Mouse (Mus musculus): ENCODE measurements around the gene Gm8947. TPM values are rescaled to one million over a fixed set of nuclear protein-coding genes. Genes with fewer than 3 reads are reported as not detected.
"Not testable (repeated sequence)": the region's sequence is repeated elsewhere in the genome, so short reads cannot be mapped to it uniquely, and the experiment has no call there.

Gm8947 gene
- polyA plus RNA-seq, 1 experiment from 2014 or later = 0.55 TPM

GRCm38 (mm10) chr1:151192739-151193138, 563 bp downstream of the Gm8947 start:
- not testable (repeated sequence) for H3K9ac ChIP-seq (ENCODE audit: low read depth, low read length); H3K9me3 ChIP-seq (ENCODE audit: control insufficient read depth, low read length); H3K4me1 ChIP-seq (replicated peaks; ENCODE audit: control insufficient read depth, insufficient read depth, low read length); H3K27me3 ChIP-seq (replicated peaks; ENCODE audit: control insufficient read depth, insufficient read depth, low read length); H3K27ac ChIP-seq (ENCODE audit: low read depth, low read length); DNase-seq (ENCODE audit: low spot score); ATAC-seq (replicated peaks; ENCODE audit: low FRiP score); H3K36me3 ChIP-seq (ENCODE audit: control insufficient read depth, insufficient read depth, low read length); H3K4me2 ChIP-seq; H3K4me3 ChIP-seq (ENCODE audit: low read depth, low read length)
- WGBS = 88% methylated on average over 13 of the region's 15 CpGs

GRCm38 (mm10) chr1:151195986-151196385, 3.8 kb downstream of the Gm8947 start:
- DNase-seq (ENCODE audit: low spot score); H3K4me2 ChIP-seq; H3K9me3 ChIP-seq (ENCODE audit: control insufficient read depth, low read length); H3K4me3 ChIP-seq (ENCODE audit: low read depth, low read length); H3K4me1 ChIP-seq (replicated peaks; ENCODE audit: control insufficient read depth, insufficient read depth, low read length); H3K27me3 ChIP-seq (replicated peaks; ENCODE audit: control insufficient read depth, insufficient read depth, low read length); H3K36me3 ChIP-seq (ENCODE audit: control insufficient read depth, insufficient read depth, low read length); H3K9ac ChIP-seq (ENCODE audit: low read depth, low read length); H3K27ac ChIP-seq (ENCODE audit: low read depth, low read length); ATAC-seq (replicated peaks; ENCODE audit: low FRiP score): not testable (repeated sequence)
- 73% methylated on average over 4 of the region's 4 CpGs for WGBS

GRCm38 (mm10) chr1:151196690-151197089, 4.5 kb downstream of the Gm8947 start:
- H3K27ac ChIP-seq (ENCODE audit: low read depth, low read length); H3K4me1 ChIP-seq (replicated peaks; ENCODE audit: control insufficient read depth, insufficient read depth, low read length); H3K27me3 ChIP-seq (replicated peaks; ENCODE audit: control insufficient read depth, insufficient read depth, low read length); H3K4me2 ChIP-seq; ATAC-seq (replicated peaks; ENCODE audit: low FRiP score); H3K4me3 ChIP-seq (ENCODE audit: low read depth, low read length); DNase-seq (ENCODE audit: low spot score); H3K36me3 ChIP-seq (ENCODE audit: control insufficient read depth, insufficient read depth, low read length); H3K9me3 ChIP-seq (ENCODE audit: control insufficient read depth, low read length); H3K9ac ChIP-seq (ENCODE audit: low read depth, low read length): not testable (repeated sequence)
- WGBS = 55% methylated on average over 3 of the region's 3 CpGs

- not testable (repeated sequence) for H3K4me3 ChIP-seq (ENCODE audit: low read depth, low read length); H3K4me1 ChIP-seq (replicated peaks; ENCODE audit: control insufficient read depth, insufficient read depth, low read length); H3K27ac ChIP-seq (ENCODE audit: low read depth, low read length); DNase-seq (ENCODE audit: low spot score); H3K9ac ChIP-seq (ENCODE audit: low read depth, low read length); H3K9me3 ChIP-seq (ENCODE audit: control insufficient read depth, low read length); H3K4me2 ChIP-seq; H3K36me3 ChIP-seq (ENCODE audit: control insufficient read depth, insufficient read depth, low read length); ATAC-seq (replicated peaks; ENCODE audit: low FRiP score); H3K27me3 ChIP-seq (replicated peaks; ENCODE audit: control insufficient read depth, insufficient read depth, low read length)
- WGBS = 35% methylated on average over 2 of the region's 4 CpGs
Measured at GRCm38 (mm10) chr1:151198120-151198519, 5.9 kb downstream of the Gm8947 start, which contains the start of gene Gm47995. Gene Gm47995 (plus strand): TSS chr1:151198448.

- not testable (repeated sequence) for H3K9me3 ChIP-seq (ENCODE audit: control insufficient read depth, low read length); DNase-seq (ENCODE audit: low spot score); ATAC-seq (replicated peaks; ENCODE audit: low FRiP score); H3K27ac ChIP-seq (ENCODE audit: low read depth, low read length); H3K36me3 ChIP-seq (ENCODE audit: control insufficient read depth, insufficient read depth, low read length); H3K4me1 ChIP-seq (replicated peaks; ENCODE audit: control insufficient read depth, insufficient read depth, low read length); H3K4me3 ChIP-seq (ENCODE audit: low read depth, low read length); H3K4me2 ChIP-seq; H3K27me3 ChIP-seq (replicated peaks; ENCODE audit: control insufficient read depth, insufficient read depth, low read length); H3K9ac ChIP-seq (ENCODE audit: low read depth, low read length)
Measured at GRCm38 (mm10) chr1:151200620-151201019, 8.4 kb downstream of the Gm8947 start.

- H3K4me1 ChIP-seq (replicated peaks; ENCODE audit: control insufficient read depth, insufficient read depth, low read length); H3K9ac ChIP-seq (ENCODE audit: low read depth, low read length); H3K4me3 ChIP-seq (ENCODE audit: low read depth, low read length); H3K9me3 ChIP-seq (ENCODE audit: control insufficient read depth, low read length); H3K27ac ChIP-seq (ENCODE audit: low read depth, low read length); DNase-seq (ENCODE audit: low spot score); H3K36me3 ChIP-seq (ENCODE audit: control insufficient read depth, insufficient read depth, low read length); H3K27me3 ChIP-seq (replicated peaks; ENCODE audit: control insufficient read depth, insufficient read depth, low read length); H3K4me2 ChIP-seq: not testable (repeated sequence)
- WGBS = 51% methylated on average over 3 of the region's 5 CpGs
- ATAC-seq (replicated peaks; ENCODE audit: low FRiP score) = peak; percentile 71
Measured at GRCm38 (mm10) chr1:151202771-151203170, 10.6 kb downstream of the Gm8947 start.

GRCm38 (mm10) chr1:151203818-151204217, 11.6 kb downstream of the Gm8947 start, which contains the start of gene 3110040M04Rik:
Gene 3110040M04Rik (plus strand): TSS chr1:151204121.
- no CpG with 5 or more reads among the region's 6 CpGs for WGBS

GRCm38 (mm10) chr1:151208493-151208892, 16.3 kb downstream of the Gm8947 start:
- ATAC-seq (replicated peaks; ENCODE audit: low FRiP score) = peak; percentile 68

More at GRCm38 (mm10) chr1:151203818-151204217, 11.6 kb downstream of the Gm8947 start, which contains the start of gene 3110040M04Rik:
- not testable (repeated sequence) for H3K27me3 ChIP-seq (replicated peaks; ENCODE audit: control insufficient read depth, insufficient read depth, low read length); ATAC-seq (replicated peaks; ENCODE audit: low FRiP score); H3K4me1 ChIP-seq (replicated peaks; ENCODE audit: control insufficient read depth, insufficient read depth, low read length); H3K9ac ChIP-seq (ENCODE audit: low read depth, low read length); H3K9me3 ChIP-seq (ENCODE audit: control insufficient read depth, low read length); DNase-seq (ENCODE audit: low spot score); H3K4me2 ChIP-seq; H3K4me3 ChIP-seq (ENCODE audit: low read depth, low read length); H3K27ac ChIP-seq (ENCODE audit: low read depth, low read length); H3K36me3 ChIP-seq (ENCODE audit: control insufficient read depth, insufficient read depth, low read length)

GRCm38 (mm10) chr1:151208944-151209343, 16.8 kb downstream of the Gm8947 start:
- not testable (repeated sequence) for DNase-seq (ENCODE audit: low spot score); H3K4me3 ChIP-seq (ENCODE audit: low read depth, low read length); H3K9ac ChIP-seq (ENCODE audit: low read depth, low read length); H3K4me2 ChIP-seq; H3K27me3 ChIP-seq (replicated peaks; ENCODE audit: control insufficient read depth, insufficient read depth, low read length); H3K9me3 ChIP-seq (ENCODE audit: control insufficient read depth, low read length); H3K4me1 ChIP-seq (replicated peaks; ENCODE audit: control insufficient read depth, insufficient read depth, low read length); H3K27ac ChIP-seq (ENCODE audit: low read depth, low read length); H3K36me3 ChIP-seq (ENCODE audit: control insufficient read depth, insufficient read depth, low read length)
- peak; percentile 27; the same call in 1 of the 2 replicates for ATAC-seq (replicated peaks; ENCODE audit: low FRiP score)

More at GRCm38 (mm10) chr1:151208493-151208892, 16.3 kb downstream of the Gm8947 start:
- not testable (repeated sequence) for H3K27ac ChIP-seq (ENCODE audit: low read depth, low read length); H3K9me3 ChIP-seq (ENCODE audit: control insufficient read depth, low read length); H3K4me3 ChIP-seq (ENCODE audit: low read depth, low read length); H3K36me3 ChIP-seq (ENCODE audit: control insufficient read depth, insufficient read depth, low read length); H3K4me1 ChIP-seq (replicated peaks; ENCODE audit: control insufficient read depth, insufficient read depth, low read length); H3K9ac ChIP-seq (ENCODE audit: low read depth, low read length); H3K4me2 ChIP-seq; DNase-seq (ENCODE audit: low spot score); H3K27me3 ChIP-seq (replicated peaks; ENCODE audit: control insufficient read depth, insufficient read depth, low read length)
- WGBS = 61% methylated on average over 3 of the region's 5 CpGs
